Mouse (Mus musculus) megakaryocyte, embryonic 14.5 days (primary cell): ENCODE results near the gene Zfp952.

ENCODE experiments used
- FLI1 ChIP-seq: IDR thresholded peaks from 2 replicates; pipeline ENCODE4 v1.6.1; 2012; ENCODE audit warnings: low read length, inconsistent platforms, mixed read lengths
- GATA1 ChIP-seq: IDR thresholded peaks from 3 replicates; pipeline ENCODE4 v1.6.1; 2012; ENCODE audit warnings: mixed read lengths, low read length, inconsistent platforms, borderline replicate concordance

DNA sequence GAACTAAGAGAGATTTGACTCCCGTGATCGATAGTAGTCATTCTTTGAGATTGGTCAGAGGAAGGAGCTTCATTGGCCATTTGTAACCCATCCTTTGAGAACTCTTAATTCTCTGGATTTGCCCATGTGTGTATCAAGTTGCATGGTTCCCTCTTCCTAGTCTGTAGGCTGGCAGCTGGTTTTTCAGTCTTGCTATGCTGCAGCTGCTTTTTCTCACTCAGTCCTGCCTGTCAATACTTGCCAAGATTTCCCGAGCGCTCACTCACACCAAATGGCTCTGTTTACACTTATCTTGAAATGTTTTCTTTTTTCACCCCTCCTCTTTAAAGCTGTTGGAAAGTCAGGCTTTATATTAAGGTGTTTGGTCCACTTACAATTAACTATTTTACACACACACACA lies 11.6 kb upstream of the Zfp952 start:
- no peak for TF ChIP-seq GATA1
- TF ChIP-seq FLI1, result no peak
